Mouse (Mus musculus): ENCODE measurements around the gene Stat6. TPM values are rescaled to one million over a fixed set of nuclear protein-coding genes. Genes with fewer than 3 reads are reported as not detected.

The Stat6 gene
- polyA plus RNA-seq, 1 experiment, result 60.1 TPM

DNA sequence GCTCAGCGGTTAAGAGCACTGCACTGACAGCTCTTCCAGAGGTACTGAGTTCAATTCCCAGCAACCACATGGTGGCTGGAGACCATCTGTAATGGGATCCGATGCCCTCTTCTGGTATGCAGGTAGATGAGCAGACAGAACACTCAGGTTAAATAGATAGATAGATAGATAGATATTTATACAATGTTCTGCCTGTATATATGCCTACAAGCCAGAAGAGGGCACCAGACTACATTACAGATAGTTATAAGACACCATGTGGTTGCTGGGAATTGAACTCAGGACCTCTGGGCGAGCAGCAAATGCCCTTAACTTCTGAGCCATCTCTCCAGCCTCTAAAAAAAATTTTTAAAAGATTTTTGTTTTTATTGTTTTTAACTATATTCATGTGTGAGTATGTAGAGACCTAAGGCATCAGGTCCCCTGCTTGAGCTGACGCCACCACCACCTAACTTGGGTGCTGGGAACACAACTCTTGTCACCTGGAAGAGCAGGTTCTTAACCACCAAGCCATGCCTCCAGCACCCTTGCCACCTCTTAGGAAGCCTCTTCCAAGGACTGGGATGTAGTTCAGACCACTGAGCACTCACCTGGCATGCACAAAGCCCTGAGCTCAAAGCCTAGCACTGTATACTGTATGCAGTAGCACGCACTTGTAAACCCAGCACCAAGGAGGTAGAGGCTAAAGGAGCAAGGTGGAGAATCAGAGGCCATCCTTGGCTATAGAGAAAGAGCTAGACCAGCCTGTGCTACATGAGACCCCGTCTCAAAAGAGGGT is 19.2 kb upstream of the Stat6 start:
- H3K4me1 ChIP-seq (ENCODE audit: control insufficient read depth, insufficient read depth, low read length), result no peaks in the 10 kb centered on the region
- 81% methylated on average over 6 of the region's 6 CpGs for WGBS
- H3K27ac ChIP-seq (ENCODE audit: control insufficient read depth, insufficient read depth, low read depth, low read length, poor library complexity), result no peak overlapping the region
- no peak overlapping the region for H3K4me3 ChIP-seq (replicated peaks; ENCODE audit: control insufficient read depth, low read depth, low read length)
- TF ChIP-seq POLR2A (IDR thresholded peaks at IDR 0.05; ENCODE audit: borderline replicate concordance, control insufficient read depth, low read depth, low read length) (no peak), CTCF (IDR thresholded peaks at IDR 0.05; ENCODE audit: control insufficient read depth, insufficient read depth, low read length) (no peak)

DNA sequence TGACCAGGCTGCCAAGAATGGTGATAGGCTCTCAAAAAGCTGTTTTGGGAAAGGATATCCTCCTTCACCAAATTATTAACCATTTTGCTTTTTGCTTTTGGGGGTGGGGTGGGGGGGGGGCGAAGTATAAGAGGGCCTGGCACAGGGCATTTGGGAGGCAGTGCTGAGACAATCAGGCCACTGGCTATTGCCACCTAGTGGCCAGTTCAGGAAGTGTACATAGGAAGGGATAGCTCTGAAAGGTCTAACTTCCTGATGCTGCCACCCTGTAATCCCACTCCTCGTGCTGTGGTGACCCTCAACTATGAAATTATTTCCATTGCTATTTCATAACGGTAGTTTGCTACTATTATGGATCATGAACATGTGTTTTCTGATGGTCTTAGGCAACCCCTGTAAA is 16.4 kb upstream of the Stat6 start:
- H3K27ac ChIP-seq (ENCODE audit: control insufficient read depth, insufficient read depth, low read depth, low read length, poor library complexity), result no peak overlapping the region
- peaks cover 3% of the 10 kb centered on the region; the same call in 1 of the 2 replicates for H3K4me1 ChIP-seq (ENCODE audit: control insufficient read depth, insufficient read depth, low read length)
- no peak overlapping the region for H3K4me3 ChIP-seq (replicated peaks; ENCODE audit: control insufficient read depth, low read depth, low read length)
- TF ChIP-seq POLR2A (IDR thresholded peaks at IDR 0.05; ENCODE audit: borderline replicate concordance, control insufficient read depth, low read depth, low read length) (no peak), CTCF (IDR thresholded peaks at IDR 0.05; ENCODE audit: control insufficient read depth, insufficient read depth, low read length) (peak; percentile 56)
- WGBS, result 74% methylated on average over 3 of the region's 3 CpGs

DNA sequence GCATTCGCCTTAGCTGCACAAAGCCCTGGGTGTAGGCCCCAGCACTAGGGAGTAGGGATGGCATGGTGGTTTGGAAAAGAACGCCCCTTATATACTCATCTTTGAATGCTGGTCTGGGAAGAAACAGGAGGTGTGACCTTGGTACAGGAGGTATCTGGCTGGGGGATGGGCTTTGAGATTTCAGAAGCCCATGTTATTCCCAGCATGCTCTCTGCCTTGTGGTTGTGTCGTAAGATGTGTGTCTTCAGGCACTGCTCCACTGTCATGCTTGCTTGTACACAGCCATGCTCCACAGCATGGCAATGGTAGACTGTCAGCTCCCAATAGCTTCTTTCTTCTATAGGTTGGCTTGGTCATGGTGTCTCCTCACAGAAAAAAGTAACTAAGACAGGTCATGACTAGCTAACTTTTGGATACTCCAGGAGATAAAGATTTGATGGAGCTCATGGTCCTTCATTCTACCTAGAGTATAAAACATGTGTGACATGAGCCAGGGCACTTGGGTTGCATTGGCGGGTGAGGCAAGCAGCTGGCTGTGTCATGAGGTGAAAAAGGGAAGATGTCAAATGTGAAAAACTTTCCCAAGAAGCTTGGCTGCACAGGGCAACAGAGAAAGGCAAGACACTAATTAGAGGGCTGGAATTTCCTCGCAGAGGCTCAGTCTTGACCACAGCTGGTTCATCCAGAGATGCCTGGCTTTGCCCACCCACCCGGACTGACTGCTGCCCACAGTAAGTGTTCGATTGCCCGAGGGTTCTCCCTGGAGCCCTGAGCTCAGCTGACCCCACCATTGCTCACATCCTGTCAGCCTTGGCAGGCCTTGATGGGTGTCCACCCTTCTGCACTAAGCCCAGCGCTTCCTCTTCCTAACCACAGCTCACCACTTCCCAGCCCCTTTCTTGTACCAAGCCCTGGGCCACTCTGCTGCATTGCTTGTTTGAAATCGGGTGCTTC is 11.2 kb upstream of the Stat6 start:
- Histone ChIP-seq H3K4me1 (ENCODE audit: control insufficient read depth, insufficient read depth, low read length) (peaks cover 11% of the 10 kb centered on the region), H3K4me3 (replicated peaks; ENCODE audit: control insufficient read depth, low read depth, low read length) (no peak overlapping the region), H3K27ac (ENCODE audit: control insufficient read depth, insufficient read depth, low read depth, low read length, poor library complexity) (peak overlapping the region; percentile 85)
- WGBS, result 23% methylated on average over 10 of the region's 10 CpGs
- no peak for TF ChIP-seq CTCF (IDR thresholded peaks at IDR 0.05; ENCODE audit: control insufficient read depth, insufficient read depth, low read length)
- TF ChIP-seq POLR2A (IDR thresholded peaks at IDR 0.05; ENCODE audit: borderline replicate concordance, control insufficient read depth, low read depth, low read length), result no peak

DNA sequence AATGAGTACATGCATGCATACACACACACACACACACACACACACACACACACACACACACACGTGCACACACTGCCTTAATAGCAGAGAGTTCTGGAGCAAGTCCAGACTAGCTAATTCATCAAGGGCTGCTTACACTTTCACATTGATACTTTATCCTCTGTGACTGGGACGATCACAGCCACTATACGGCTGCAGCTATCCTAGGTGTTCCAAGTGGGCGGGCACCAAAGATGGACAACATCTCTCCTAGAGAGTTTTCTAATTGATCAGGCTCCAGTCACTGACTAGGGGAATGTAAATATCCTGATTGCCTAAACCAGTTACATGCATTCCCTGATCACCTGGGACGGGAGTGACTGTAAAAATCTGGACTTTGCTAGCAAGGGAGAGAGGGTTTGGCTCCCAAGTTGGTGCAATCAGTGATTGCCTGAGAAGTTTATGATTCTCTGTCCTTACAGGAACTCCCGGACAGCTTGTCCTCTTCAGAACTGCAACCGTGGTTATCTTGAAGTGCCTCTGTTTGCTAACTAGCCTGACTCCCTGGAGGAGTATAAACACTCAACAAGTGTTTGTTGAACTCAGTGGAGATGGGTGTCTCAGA is 10.0 kb upstream of the Stat6 start:
- Histone ChIP-seq H3K27ac (ENCODE audit: control insufficient read depth, insufficient read depth, low read depth, low read length, poor library complexity) (no peak overlapping the region), H3K4me3 (replicated peaks; ENCODE audit: control insufficient read depth, low read depth, low read length) (no peak overlapping the region), H3K4me1 (ENCODE audit: control insufficient read depth, insufficient read depth, low read length) (peaks cover 11% of the 10 kb centered on the region)
- WGBS, result 70% methylated on average over 7 of the region's 7 CpGs
- TF ChIP-seq CTCF (IDR thresholded peaks at IDR 0.05; ENCODE audit: control insufficient read depth, insufficient read depth, low read length) (no peak), POLR2A (IDR thresholded peaks at IDR 0.05; ENCODE audit: borderline replicate concordance, control insufficient read depth, low read depth, low read length) (no peak)

DNA sequence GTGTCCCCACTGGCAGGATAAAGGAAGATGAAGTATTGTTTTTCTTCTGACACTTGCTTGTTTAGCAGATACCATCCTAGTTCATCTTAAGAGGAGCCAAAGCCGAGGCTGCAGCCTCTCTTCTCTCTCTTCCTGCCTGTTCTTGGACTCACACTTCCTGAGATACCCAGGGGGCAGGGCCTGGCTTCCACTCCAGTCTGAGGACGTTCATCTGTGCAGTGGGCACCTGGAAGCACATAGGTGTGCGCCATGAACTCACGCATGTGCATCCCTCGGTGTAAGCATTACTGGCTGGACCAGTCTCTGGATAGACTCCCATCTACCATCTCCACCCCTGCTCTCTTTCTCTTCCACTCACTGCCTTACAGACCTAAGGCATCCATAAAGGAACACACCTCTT is 2.4 kb upstream of the Stat6 start:
- 60% methylated on average over 5 of the region's 5 CpGs for WGBS
- H3K4me1 ChIP-seq (ENCODE audit: control insufficient read depth, insufficient read depth, low read length), result peaks cover 4% of the 10 kb centered on the region; the same call in 1 of the 2 replicates
- no peak overlapping the region for H3K4me3 ChIP-seq (replicated peaks; ENCODE audit: control insufficient read depth, low read depth, low read length)
- no peak overlapping the region for H3K27ac ChIP-seq (ENCODE audit: control insufficient read depth, insufficient read depth, low read depth, low read length, poor library complexity)
- TF ChIP-seq POLR2A (IDR thresholded peaks at IDR 0.05; ENCODE audit: borderline replicate concordance, control insufficient read depth, low read depth, low read length), result no peak
- no peak for TF ChIP-seq CTCF (IDR thresholded peaks at IDR 0.05; ENCODE audit: control insufficient read depth, insufficient read depth, low read length)

DNA sequence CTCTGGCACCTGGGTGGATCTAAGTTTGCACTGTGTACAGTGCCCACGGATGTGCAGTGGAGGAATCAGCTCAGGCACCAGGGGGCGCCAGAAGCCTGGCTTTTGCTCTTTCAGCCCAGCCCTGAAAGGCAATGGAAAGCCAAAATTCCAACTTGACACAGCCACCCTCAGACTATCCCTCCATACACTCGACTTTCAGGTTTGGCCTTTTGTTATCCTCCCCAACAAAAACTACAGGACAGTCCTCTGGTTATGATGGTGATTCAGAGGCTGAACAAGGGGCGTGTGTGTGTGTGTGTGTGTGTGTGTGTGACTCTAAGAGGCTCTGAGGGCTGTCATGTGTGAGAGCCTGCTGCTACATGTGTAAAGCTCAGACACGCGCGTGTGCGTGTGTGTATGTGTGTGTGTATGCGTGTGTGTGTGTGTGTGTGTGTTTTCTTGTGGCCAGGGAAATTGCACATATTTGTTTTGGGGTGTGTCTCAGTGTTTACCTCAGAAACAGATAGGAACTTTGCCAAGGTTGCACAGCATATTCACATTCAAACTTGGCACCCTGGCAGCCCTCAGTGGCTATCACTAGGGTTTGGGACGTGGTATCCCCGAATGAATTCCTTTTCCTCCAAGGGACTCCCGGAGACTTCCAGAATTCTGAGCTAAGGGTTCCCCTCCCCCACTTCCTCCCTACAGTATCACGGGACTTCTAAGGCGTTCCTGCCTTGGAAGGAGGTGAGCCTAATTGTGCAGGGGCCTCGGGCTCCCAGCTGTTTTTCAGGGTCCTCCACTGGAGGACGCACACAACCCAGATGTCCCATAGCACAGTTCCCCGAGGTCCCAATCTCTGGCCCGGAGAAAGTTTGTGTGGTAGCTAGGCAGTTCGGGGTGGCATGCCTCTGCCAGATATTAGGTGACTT is 670 bp upstream of the Stat6 start:
- peak overlapping the region; percentile 98 for H3K27ac ChIP-seq (ENCODE audit: control insufficient read depth, insufficient read depth, low read depth, low read length, poor library complexity)
- H3K4me1 ChIP-seq (ENCODE audit: control insufficient read depth, insufficient read depth, low read length), result peaks cover 4% of the 10 kb centered on the region; the same call in 1 of the 2 replicates
- TF ChIP-seq POLR2A (IDR thresholded peaks at IDR 0.05; ENCODE audit: borderline replicate concordance, control insufficient read depth, low read depth, low read length) (no peak), CTCF (IDR thresholded peaks at IDR 0.05; ENCODE audit: control insufficient read depth, insufficient read depth, low read length) (peak; percentile 95)
- WGBS, result 1% methylated on average over 19 of the region's 19 CpGs
- peak overlapping the region; percentile 92 for H3K4me3 ChIP-seq (replicated peaks; ENCODE audit: control insufficient read depth, low read depth, low read length)

DNA sequence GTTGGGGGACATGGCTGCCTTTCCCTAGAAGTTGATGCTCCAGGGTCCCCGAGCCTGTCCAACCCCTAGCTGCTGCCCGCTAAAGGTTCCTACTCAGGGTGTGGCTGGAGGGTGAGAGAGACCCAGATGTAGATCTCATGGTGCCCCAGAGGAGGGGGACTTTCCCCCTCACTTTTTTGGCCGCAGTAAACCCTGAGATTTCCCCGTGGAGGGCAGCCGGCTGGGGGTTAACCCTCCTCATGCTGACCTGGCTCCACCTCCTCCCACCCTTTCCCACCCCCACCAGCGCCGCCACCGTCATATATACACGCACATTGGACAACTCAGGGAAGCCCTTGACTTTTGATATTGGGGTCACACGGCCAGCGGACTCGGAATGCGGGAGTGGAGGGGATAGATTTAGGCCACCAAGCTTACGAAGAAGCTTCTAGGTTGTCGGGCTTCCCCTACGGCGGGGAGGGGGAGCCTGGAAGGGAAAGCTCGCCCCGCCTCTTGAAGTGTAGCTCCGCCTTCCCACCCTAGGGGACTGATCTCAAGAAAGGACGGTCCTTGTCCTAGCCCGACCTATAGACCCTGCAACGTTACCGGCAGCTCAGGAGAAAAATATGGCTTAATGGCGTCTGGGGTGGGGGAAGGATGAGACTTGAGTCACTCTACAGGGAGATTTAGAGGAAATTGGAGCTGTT is 910 bp downstream of the Stat6 start:
- TF ChIP-seq POLR2A (IDR thresholded peaks at IDR 0.05; ENCODE audit: borderline replicate concordance, control insufficient read depth, low read depth, low read length) (0 out of 2 replicates have a peak, but pooled peaks have one; percentile 3), CTCF (IDR thresholded peaks at IDR 0.05; ENCODE audit: control insufficient read depth, insufficient read depth, low read length) (no peak)
- Histone ChIP-seq H3K4me3 (replicated peaks; ENCODE audit: control insufficient read depth, low read depth, low read length) (peak overlapping the region; percentile 92), H3K4me1 (ENCODE audit: control insufficient read depth, insufficient read depth, low read length) (peaks cover 4% of the 10 kb centered on the region; the same call in 1 of the 2 replicates), H3K27ac (ENCODE audit: control insufficient read depth, insufficient read depth, low read depth, low read length, poor library complexity) (peak overlapping the region; percentile 98)
- under 1% methylated on average over 25 of the region's 25 CpGs for WGBS
